Mouse (Mus musculus): Measurements from ENCODE around the gene Enox1.

DNA sequence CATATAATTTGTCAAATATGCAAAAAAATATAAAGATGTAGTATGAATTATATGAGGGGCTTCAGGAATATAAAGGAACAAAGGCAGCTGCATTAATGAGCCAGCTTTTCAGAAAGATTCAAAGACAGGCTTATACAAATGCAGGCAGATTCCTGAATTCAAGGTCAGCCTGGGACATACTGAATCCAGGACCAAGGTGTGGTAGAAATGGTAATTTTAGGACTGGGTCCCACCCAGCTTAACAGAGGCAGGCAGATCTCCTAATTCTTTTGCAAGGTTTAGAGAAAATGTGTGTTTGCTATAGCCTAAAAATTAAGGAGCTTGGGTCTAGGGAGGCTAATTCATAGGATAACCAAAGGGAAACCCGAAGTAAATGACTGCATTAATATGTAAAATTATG lies 363.1 kb downstream of the Enox1 start:
- TF ChIP-seq CTCF (conservative IDR thresholded peaks at IDR 0.05; ENCODE audit: insufficient read depth, insufficient read length, low read depth, low read length) (no peak), POLR2A (IDR thresholded peaks at IDR 0.05; ENCODE audit: low read depth, low read length) (no peak)

Data from kidney, adult 2 months (tissue).